Mouse (Mus musculus) WW6 (cell line): ENCODE measurements around the gene Cdnf.

Experiments used
- DNase-seq: peaks from one replicate; pipeline ENCODE4 v3.0.0-alpha.2; 2013; ENCODE audit warnings: low read depth, low spot score

Gene Cdnf

DNA sequence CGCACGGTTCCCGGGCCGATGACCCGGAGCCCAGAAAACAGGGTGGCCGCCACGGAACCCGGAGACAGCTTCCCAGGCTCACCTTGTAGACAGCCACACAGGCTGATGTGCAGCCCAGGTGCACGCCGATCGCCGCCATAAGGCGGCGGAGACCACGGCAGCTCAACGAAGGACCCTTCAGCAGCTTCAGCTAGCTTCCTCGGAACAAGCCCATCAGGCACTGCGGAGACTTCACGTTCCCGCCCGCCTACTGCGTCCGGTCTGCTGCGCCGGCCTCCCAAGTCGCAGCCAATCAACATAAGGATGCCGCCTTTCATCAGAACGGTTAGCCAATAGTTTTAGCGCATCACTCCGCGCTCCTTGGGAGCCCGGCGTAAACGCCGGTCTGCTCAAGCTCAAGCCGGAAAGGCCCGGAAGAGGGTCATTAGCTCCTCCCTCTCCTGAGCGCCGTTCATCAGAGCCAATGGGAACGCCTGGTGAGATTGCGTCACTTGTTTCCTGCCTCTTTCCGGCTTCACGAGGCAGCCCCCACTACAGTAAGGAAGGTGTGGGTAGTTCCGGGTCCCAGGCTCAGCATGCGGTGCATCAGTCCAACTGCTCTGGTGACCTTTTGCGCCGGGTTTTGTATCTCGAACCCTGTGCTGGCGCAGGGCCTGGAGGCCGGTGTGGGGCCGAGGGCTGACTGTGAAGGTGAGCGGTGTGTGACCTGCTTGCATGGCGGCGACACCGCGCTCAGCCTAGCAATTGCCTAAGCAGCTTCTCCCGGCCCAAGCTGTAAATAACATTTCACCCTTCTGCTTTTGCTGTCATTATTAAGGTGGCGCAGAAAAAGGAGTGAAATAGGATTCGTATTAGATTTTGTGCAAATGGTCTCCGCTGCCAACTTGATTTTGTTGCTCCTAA, at the start of gene Cdnf, which contains the start of the genes Gm45902 and Hspa14:
Cdnf (plus strand) TSS at position 479 of the 903 bp plus-strand sequence.
Gm45902 (minus strand) TSS at position 239 of the 903 bp plus-strand sequence.
Hspa14 (minus strand) TSS at position 263 of the 903 bp plus-strand sequence.
- DNase-seq = peak; percentile 92

DNA sequence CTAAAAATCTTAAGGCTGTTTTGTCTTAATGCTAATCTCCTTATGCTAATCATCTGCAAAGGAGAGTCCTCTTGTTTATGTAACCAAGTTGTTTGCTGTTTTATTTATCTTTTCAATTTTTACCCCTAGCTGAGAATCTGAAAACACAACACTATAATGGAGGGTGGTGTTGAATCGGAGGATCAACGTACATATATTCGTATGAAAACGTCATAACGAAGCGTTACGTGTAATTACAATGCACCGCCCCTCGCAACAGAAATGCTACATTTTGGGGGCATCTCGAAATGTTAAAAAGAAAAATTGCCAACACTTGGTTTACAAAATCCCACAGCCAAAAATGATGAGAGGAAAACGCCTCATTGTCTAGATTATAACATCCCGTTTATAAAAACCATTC, 38.9 kb upstream of the Cdnf start:
- DNase-seq = no peak

DNA sequence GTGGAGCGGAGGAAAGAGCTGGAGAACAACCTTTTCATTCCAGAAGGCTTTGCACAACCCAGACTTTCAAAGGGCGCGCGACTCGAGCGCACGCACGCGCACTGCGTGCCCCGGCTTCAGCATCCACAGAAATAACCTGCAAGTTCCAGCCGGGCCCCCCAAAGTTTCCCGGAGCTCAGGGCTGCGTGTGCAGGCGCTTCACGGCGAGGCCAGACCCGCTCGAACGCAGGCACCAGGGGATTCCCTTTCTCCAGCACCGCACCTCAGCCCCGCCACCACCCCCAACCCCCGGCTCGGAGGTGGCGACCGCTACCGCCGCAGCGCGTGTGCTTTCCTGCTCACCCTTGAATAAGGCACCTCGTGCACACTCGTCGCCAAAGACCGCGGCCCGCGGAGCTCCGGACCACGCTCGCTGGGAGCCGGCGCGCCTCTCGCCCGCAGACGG, 38.4 kb upstream of the Cdnf start:
- peak; percentile 34 for DNase-seq

DNA sequence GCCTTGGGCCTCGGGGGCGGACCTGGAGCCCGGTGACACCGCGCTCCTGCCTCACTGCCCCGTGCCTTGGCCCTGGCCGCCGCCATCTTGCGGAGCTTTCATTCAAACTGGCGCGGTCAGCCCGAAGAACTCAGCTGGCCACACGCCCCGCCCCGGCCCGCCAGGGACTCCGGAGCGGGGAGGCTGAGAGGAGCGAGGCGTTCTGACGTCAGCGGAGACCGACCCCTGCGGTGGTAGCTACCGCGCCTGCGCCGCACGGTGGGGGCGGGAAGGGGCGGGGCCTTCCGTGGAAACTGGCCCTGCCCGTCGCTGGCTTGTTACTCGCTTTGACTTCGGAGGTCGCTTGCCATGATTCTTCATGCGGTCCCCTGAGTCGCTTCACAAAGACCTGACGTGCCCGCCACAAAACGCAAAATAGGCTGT, 38.0 kb upstream of the Cdnf start, which contains the start of gene Suv39h2:
Suv39h2 (minus strand) TSS at position 171 of the 423 bp plus-strand sequence.
- peak; percentile 81 for DNase-seq

DNA sequence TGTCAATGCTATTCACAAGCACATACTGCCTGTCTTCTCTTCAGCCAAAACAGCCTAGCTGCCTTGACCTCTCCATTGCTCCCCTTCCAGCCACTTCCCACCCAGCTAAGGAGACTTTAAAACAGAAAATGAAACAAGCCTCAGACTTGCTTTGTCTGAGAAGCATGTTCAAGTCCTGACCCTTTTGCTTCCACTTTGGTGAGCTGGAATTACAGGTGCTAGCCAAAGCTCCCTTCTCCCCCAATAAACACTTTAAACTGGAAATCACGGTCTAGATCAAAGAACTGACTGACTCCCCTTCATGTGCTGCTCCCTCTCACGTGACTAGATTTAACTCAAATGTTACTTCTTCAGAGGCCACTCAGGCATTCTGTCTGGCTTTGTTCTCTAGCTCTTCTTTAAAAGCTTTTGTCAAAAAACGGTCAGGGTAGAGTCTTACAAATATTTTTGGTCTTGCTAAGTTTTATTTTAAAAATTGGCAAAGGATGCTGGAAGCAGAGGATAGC, 37.0 kb upstream of the Cdnf start:
- no peak for DNase-seq

DNA sequence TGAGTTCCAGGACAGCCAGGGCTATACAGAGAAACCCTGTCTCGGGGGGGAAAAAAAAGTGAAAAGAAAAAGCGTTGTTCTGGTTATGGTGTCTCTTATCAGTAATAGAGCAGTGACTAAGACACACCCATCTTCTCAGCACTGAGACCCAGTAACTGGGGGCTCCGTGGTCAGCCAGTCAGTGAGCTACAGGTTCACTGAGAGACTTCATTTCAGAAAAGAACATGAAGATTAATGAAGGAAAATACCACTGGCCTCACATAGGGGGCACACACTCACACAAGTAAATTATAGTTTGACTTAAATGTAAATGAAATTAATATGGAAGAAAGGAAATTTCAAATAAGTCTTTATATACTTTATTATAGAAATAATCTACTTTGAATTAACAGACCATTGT, 32.6 kb upstream of the Cdnf start:
- DNase-seq = no peak

DNA sequence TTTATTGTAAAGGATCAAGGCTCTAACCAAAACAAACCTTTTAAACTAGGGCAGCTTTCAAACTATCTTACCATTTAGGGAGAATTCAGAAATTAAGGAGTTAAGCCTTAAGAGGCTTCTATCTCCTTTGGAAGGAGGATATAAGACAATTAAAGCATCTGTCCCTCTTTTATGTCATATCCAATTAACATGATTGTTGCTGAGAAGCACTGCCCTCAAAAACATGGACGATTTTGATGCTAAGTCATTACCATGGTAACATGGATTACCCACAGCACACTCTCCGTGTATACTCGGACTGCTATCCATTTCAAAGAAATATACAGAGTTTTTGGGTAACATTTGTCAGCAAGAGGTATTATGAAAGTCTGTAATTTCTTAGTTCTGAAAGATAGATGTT, 23.0 kb upstream of the Cdnf start:
- no peak for DNase-seq

DNA sequence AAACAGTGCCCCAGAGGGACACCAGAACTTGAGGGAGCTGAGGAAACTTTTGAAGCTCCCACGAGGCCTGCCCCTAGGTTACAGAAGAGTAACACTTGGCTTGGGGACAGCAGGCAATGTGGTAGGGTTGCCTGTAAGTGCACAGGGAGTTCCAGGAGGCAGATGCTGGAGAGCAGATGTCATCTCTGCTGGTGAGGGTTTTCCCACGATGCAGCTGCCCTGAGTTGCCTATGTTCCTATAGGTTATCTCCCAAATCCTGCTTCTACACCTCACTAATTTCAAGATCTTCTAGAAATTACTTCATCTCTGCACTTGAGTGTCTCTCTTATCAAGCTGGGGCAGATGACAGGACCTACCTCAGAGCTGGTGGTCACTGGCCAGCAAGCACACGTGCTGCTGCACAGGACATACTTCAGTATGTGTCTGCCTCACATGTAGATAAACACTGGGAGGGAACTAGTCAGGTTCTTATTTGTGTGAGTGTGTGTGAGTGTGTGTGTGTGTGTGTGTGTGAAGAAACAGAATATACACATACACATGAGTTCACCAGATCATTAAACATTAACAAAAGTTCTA, 18.9 kb upstream of the Cdnf start:
- DNase-seq = no peak

DNA sequence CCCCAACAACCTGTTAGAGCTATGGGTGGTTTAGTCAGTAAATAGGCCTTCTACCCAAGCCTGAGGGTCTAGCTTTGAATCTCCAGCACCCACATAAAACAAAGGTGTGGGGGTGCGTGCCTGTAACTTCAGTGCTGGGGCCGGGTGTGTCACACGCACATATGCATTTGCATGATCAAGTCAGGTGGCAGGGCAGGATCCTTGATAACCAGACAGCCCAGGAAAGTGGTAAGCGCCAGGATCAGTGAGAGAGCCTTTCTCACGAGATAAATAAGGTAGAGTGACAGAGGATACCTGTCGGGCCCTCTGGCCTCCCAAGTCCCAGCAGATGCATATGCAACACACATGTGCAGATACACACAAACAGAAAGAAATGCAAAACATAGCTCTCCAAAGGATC, 13.3 kb upstream of the Cdnf start:
- DNase-seq = no peak

DNA sequence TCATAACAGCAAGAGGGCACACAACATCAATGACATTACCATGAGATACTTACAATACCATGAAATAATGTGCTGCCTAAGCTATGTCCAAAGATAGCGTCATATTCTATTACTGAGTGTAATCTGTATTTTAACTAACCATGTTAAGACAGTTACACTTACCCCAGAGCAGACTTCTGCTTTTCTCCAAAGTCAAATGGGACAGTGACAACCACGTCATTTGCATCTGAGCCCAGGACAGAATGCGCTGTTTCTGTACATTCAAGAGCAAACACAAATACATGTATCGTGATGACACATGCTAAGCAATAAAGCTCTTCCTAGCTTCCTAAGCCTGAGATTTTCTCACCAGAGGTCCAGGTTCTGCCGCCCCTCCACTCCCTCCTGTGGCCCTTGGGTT, 11.9 kb upstream of the Cdnf start:
- DNase-seq = no peak

DNA sequence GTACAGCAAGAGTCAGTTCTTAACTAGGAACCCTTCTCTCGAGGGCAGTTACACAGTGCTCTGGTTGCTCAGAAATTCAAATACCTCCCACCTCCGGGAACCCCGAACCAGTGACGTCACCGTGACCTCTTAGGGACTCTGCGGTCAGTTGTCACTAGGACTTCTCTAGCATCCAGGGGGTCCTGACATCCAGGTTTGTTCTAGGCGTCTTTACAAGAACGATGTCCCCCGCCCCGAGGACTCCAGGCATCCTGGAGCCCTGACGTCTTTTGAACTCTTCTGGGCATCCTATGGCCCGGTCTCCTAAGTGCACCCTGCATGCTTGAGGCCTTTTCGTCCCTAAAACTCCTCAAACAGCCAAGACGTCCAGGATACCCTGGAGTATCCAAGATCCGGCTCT, 754 bp upstream of the Cdnf start:
- no peak for DNase-seq

DNA sequence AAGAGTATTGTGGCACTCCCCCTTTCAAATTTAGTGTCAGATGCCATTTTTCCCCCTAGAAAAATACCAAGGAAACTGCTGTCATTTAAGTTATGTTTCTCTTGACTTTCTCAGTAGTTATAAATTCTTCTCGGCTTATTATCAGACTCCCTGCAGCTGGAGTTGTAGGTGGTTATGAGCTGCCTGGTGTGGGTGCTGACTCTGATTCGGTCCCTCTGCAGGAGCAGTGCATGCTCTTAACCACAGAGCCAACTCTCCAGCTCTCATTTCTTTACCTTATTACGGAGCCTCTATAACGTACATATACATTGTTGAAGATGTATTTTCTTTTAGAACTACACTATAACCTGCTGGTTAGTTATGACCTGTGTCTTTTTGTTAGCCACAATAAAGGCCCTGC, 9.7 kb downstream of the Cdnf start:
- no peak for DNase-seq

DNA sequence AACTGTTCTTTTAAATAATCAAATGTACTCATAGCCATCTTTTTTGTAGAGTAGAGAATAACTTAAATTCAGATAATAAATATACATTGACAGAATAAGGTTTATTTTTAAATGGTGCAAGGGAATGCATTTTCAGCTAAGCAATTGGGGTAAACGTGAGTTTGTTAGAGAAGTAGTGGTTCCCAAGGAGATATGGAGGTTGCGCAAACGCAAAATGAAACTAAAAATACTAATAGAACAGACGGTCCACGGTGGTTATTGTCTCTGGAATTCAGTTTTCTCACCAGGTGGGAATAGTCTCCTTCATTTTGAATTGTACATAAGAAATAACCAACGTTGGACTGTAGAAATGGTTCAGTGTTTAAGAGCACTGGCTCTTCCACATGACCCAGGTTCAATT, 13.5 kb downstream of the Cdnf start:
- DNase-seq = no peak

DNA sequence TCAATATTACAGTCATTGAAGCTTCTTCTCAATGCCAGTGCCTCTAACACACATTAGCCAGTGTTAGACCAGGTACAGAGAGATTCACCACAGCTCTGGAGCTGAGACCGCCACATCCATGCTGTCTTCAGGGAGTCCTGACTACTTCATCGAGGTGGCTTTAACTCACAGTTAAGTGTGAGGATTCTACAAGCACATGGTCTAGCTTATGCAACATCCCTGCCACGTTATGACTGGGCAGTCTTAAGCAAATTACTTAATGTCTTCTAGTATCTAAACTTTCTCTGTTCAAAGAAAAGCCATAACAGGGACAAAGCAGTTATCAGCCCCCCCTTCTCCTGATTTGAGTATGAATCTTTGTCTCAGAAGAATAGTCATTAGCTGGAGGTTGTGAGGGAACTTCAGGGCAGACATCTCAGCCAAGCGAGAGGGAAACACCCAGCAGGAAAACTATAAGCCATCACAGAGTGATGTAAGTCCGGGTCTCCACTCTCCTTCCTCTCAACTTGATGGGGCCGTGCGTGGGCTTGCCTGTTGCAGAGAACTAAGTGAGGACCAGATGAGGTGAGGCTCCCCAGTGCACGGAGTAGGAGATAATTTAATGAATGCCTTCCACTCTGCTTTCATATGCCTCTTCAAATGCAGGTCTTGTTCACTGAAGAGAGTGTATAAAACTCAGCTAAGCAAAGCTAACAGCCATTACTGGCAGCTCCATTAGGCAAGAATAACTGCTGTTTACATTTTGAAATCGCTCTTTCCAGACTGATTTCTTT, 28.7 kb downstream of the Cdnf start:
- no peak for DNase-seq

DNA sequence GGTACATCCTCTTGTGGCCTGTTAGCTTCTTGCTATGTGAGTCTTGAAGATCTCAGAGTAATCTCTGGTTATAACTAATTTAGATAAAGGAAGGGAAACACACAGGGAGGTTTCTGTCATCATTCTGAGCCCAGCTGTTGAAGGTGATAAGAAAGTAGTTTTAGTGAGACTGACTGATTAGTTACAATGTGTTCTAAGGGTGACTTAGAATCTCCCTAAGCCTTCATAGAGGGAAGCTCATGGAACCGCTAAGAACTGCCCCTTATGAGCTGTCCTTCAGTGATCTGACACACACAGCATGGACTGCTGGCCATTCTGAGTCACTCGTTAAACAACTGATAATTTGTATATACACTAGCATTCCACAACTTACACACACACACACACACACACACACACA, 33.2 kb downstream of the Cdnf start:
- DNase-seq = no peak

DNA sequence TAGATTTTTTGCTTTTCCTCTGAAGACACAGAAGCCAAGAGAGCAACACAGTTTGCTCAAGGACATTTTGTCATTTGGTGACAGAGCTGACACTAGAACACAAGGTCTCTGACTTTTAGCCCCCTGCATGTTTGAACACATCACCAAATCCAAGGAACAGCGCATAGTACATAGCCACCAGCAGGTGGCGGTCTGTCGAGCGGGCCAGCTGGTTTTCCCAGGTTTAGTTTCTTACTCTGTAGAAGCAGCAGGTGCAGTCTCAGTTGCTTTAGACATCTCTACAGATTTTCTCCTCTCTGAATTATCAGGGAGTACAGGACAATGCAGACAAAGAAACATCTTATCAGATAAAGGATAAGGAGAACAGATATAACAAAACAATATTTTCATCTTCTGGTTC, 33.8 kb downstream of the Cdnf start:
- DNase-seq = peak; percentile 20

DNA sequence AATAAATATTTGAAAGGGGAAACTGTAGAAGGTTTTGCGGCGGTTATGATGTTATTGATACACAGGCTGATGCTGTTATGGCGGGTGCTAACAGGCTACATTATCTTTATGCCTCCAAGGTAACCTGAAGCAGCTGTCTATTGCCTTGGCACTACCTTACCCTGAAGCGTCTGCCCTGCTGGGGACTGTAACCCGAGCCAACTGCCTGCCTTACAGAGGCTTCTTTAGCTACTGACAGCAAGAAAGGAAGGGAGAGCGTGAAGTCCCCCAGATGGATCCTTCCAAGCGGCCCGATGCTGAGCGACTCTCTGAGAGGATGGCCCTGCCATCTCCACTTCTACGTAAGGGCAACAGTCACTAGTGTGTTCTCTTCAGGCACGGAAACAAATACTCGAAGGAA, 57.4 kb downstream of the Cdnf start, which contains the start of gene Fam107b:
Fam107b (plus strand) TSS at position 303 of the 400 bp plus-strand sequence.
- no peak for DNase-seq

DNA sequence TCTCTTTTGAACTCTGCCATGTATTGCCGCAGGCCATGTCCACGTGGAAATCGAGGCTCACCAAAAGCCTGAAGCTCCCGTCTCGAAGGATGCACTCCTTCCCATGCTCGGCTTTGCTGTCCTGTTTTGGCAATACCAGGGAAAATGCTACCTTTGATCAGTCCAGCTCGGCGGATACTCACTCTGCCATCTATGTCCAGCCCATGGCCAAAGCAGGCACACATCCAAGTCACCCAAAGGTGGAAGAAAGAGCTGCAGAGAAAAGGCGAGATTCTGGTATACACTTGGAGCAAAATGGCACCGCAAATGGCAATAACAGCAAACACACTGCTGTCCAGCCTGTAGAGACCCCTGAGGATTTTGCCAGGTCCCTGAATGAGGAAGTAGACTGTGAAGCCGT, 57.8 kb downstream of the Cdnf start:
- no peak for DNase-seq

DNA sequence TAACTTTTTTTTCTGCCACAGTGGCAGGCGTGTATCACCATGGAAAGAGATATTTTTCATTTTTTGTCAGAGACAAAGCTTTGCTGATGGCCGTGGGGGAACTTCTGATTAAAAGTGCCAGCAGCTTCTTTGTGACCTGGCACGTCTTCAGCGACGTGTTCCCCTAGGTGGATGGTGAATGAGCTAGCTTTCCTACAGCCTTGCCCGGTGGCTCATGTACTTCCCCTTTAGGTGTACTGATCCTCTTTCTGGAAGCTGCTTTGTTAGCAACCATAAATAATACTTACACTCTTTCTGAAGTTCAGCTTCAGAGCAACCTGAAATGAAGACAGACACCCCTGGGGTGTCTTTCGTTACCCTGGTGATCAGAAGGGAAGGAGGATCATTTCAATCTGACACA, 61.1 kb downstream of the Cdnf start:
- no peak for DNase-seq

DNA sequence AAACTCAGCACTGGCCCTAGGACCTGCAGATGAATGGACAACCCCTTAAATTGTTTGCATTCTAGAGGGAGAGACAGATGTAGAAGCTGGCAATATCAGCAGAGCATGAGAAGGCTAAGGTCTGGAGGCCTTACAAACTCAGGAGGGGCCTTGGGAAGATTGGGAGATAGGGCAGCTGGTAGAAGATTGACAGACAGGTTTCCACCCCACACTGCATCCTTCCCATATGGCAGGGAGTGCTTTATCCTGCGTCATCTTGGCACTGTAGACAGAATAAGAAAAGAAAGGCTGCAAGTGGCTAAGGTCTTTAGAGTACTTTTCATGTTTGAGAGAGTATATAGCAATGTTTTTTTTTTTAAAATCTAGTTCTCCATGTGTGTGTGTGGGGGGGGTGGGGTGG, 62.3 kb downstream of the Cdnf start:
- no peak for DNase-seq
